Mouse (Mus musculus) heart, adult 2 months (tissue): ENCODE measurements at regions not wholly inside any gene's neighbourhood (a gene's known extent, or its start where the extent isn't known, plus 50 kb on each side); places are given as distances from the start of the nearest gene placed in this dataset.

Experiments used
- DNase-seq, 2 experiments: peaks; one replicate each; pipeline ENCODE4 v3.0.0; 2021
- H3K27ac ChIP-seq: fragments of 200-600 bp; 2 replicates; pipeline ENCODE4 v1.8.1; 2022
- H3K27me3 ChIP-seq: fragments of 200-500 bp; 2 replicates; pipeline ENCODE4 v1.6.1; 2012; ENCODE audit warnings: mild to moderate bottlenecking, low read length, inconsistent platforms, mixed read lengths; ENCODE audit not compliant: control insufficient read depth, insufficient read depth
- H3K36me3 ChIP-seq: fragments of 200-500 bp; 2 replicates; pipeline ENCODE4 v1.6.1; 2012; ENCODE audit warnings: low read length, inconsistent platforms; ENCODE audit not compliant: control insufficient read depth, insufficient read depth
- H3K4me1 ChIP-seq: fragments of 200-500 bp; 2 replicates; pipeline ENCODE4 v1.6.1; 2011; ENCODE audit warnings: low read length; ENCODE audit not compliant: control insufficient read depth, insufficient read depth
- H3K4me3 ChIP-seq: fragments of 200-600 bp; 2 replicates; pipeline ENCODE4 v1.8.1; 2022
- H3K79me2 ChIP-seq: fragments of 200-500 bp; replicated peaks from 2 replicates; pipeline ENCODE4 v1.6.1; 2012; ENCODE audit warnings: mild to moderate bottlenecking, inconsistent platforms, low read length, moderate library complexity, mixed read lengths; ENCODE audit not compliant: control insufficient read depth, insufficient read depth
- H3K9ac ChIP-seq: fragments of 200-500 bp; 2 replicates; pipeline ENCODE4 v1.6.1; 2012; ENCODE audit warnings: low read depth, mild to moderate bottlenecking, control low read depth, inconsistent platforms, low read length, mixed read lengths
- CTCF ChIP-seq: fragments of 200-600 bp; IDR thresholded peaks from 2 replicates; pipeline ENCODE4 v1.8.1; 2022; ENCODE audit warnings: antibody characterized with exemption, mild to moderate bottlenecking, moderate library complexity
- EP300 ChIP-seq: fragments of 200-500 bp; IDR thresholded peaks from 2 replicates; pipeline ENCODE4 v1.6.1; 2011; ENCODE audit warnings: low read depth, low read length, control low read depth; ENCODE audit not compliant: insufficient read depth
- POLR2A ChIP-seq: fragments of 200-500 bp; IDR thresholded peaks from 2 replicates; pipeline ENCODE4 v1.6.1; 2011; ENCODE audit warnings: mild to moderate bottlenecking, low read depth, low read length, control low read depth; ENCODE audit not compliant: insufficient read depth
- WGBS: fragments of 180-500 bp; shearing (Covaris S2); methylation state at CpG from one replicate; pipeline ENCODE4 v1.1.7; 2018; 5-methylcytosine and 5-hydroxymethylcytosine counted together
- intact Hi-C: fragments of 180-260 bp; cut with DNase I; formaldehyde crosslinking; loops from one replicate; pipeline ENCODE4 v1.15.1; 2025

DNA sequence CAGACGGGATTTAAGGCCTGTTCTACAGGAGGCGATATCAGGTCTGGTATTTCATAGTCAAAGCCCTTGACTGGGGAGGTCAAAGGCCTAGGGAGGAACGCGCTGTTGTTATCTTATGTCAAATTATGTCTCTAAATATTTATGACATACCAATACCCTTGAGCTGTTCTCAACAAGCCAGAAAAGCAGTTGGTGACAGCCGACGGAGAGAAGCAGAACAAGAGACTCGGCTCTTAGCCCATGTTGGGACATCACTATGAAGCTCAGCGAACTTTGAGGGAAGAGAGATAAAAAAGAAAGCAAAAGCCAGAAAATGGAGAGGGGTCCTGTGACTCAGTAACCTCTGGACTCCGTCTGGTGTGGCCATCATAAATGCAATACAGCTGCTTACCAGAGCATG lies 95.1 kb upstream of the Stx16 start:
- no peak overlapping the region for H3K4me3 ChIP-seq
- H3K27me3 ChIP-seq: no peaks in the 10 kb centered on the region
- 64% methylated on average over 9 of the region's 9 CpGs for WGBS
- no peaks in the 10 kb centered on the region for H3K79me2 ChIP-seq
- no peak overlapping the region for H3K27ac ChIP-seq
- no peak for DNase-seq
- no peak overlapping the region for H3K9ac ChIP-seq
- H3K36me3 ChIP-seq: no peaks in the 10 kb centered on the region
- no peak for TF ChIP-seq CTCF
- TF ChIP-seq EP300: no peak
- TF ChIP-seq POLR2A: no peak
- intact Hi-C loops: no loop called here
- H3K4me1 ChIP-seq: no peaks in the 10 kb centered on the region

DNA sequence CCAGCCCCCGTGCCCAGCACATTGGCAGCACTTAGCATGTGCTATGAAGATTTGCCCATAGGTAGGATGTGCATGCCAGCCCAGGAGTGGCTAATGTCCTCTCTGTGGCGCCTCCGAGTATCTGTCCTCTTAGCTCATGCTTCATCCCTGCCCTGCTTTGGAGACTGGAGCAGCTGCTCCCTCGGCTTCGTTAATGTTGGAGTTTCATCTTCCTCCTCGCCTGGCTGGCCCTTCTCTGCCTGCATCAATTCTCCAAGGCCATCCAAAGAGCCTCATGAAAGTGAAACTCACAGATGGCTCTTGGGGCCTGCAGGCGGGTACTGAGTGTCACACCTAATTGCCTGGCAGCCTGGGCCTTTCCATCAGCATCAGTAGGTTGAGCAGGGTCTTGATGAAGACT lies 88.6 kb upstream of the Stx16 start:
- no peak overlapping the region for H3K9ac ChIP-seq
- 79% methylated on average over 7 of the region's 7 CpGs for WGBS
- intact Hi-C loops: no loop called here
- H3K27me3 ChIP-seq: no peaks in the 10 kb centered on the region
- DNase-seq: no peak
- H3K36me3 ChIP-seq: no peaks in the 10 kb centered on the region
- no peaks in the 10 kb centered on the region for H3K79me2 ChIP-seq
- H3K4me1 ChIP-seq: no peaks in the 10 kb centered on the region
- H3K27ac ChIP-seq: no peak overlapping the region
- H3K4me3 ChIP-seq: no peak overlapping the region
- TF ChIP-seq POLR2A: no peak
- no peak for TF ChIP-seq EP300
- TF ChIP-seq CTCF: no peak

DNA sequence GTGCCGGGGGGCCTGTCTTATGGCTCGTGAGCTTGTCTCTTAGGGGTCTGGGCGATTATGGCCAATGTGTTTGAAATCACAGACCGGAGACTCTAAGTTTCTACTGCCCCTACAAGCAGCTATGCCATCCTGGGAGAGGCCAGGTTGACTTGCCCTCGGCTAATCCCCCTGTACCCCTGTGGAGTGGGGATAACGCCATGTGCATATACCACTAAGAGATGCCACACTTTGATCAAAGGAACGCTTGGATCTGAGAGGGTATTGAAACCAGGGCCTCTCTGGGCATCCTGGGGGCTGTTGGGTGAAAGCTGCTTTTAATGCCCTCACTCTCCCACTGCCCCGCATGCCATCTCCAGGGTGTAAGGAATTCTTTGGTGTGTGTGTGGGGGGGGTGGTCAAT lies 88.2 kb upstream of the Stx16 start:
- H3K9ac ChIP-seq: no peak overlapping the region
- no peak for TF ChIP-seq POLR2A
- no peak for TF ChIP-seq CTCF
- no peak for TF ChIP-seq EP300
- DNase-seq: no peak
- no peaks in the 10 kb centered on the region for H3K79me2 ChIP-seq
- no peaks in the 10 kb centered on the region for H3K27me3 ChIP-seq
- intact Hi-C loops: no loop called here
- no peak overlapping the region for H3K4me3 ChIP-seq
- no peak overlapping the region for H3K27ac ChIP-seq
- no peaks in the 10 kb centered on the region for H3K36me3 ChIP-seq
- 86% methylated on average over 8 of the region's 8 CpGs for WGBS
- no peaks in the 10 kb centered on the region for H3K4me1 ChIP-seq

DNA sequence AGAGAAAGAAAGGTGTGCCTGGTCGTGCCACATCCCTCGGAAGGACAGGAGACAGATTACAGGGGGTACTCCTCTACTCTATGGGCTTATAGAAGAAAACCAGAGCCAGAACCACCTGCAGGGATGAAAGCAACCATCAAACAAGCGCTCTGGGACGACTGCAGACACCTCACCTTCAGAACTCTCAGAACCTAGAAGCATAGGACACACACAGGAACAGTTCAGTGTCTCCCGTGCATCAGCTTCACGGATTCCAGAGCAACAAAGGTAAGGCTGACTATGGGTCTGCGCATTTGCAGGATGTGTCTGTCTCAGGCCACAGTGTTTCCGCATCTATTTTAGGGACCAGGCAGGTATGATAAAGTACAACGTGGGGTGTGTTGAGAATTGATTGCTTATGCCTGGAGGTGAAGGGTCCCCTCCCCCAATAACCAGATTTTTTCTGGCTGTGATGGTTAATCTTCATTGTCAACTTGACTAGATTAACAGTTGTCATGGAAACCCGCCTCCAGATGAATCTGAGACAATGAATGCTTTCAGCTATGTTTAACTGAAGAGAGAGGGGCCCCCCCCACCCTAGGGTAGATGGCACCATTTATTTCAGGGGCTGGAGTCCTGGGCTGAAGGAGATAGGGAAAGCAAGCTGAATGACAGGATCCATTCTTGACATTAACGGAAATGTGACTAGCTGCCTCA lies 87.3 kb upstream of the Stx16 start:
- Histone ChIP-seq H3K79me2 (no peaks in the 10 kb centered on the region), H3K4me1 (no peaks in the 10 kb centered on the region), H3K36me3 (no peaks in the 10 kb centered on the region), H3K27me3 (no peaks in the 10 kb centered on the region), H3K9ac (no peak overlapping the region), H3K4me3 (no peak overlapping the region), H3K27ac (no peak overlapping the region)
- 75% methylated on average over 11 of the region's 11 CpGs for WGBS
- DNase-seq: no peak
- TF ChIP-seq POLR2A (no peak), CTCF (no peak), EP300 (no peak)
- intact Hi-C loops: no loop called here

DNA sequence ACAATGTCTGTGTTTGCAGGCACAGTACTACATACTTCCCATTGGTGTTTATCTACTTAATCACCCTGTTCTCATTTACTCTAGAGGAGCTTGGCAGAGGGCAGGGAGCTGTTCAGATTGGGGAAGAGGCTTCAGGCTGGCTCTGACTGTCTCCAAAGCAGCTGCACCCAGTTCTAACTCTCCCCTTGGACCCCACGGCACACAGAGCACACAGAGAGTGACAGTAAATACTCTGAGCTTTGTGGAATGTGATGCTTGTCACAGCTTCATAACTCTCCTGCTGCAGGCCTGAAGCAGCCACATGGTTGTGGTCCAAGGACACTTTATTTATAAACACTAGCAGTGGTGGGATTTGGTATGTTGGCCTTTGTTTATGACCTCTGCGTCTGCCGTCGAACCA lies 85.4 kb upstream of the Stx16 start:
- no peak for DNase-seq
- intact Hi-C loops: no loop called here
- Histone ChIP-seq H3K36me3 (no peaks in the 10 kb centered on the region), H3K79me2 (no peaks in the 10 kb centered on the region), H3K4me3 (no peak overlapping the region), H3K27me3 (no peaks in the 10 kb centered on the region), H3K4me1 (no peaks in the 10 kb centered on the region), H3K27ac (no peak overlapping the region), H3K9ac (no peak overlapping the region)
- 81% methylated on average over 4 of the region's 4 CpGs for WGBS
- TF ChIP-seq CTCF (no peak), EP300 (no peak), POLR2A (no peak)

DNA sequence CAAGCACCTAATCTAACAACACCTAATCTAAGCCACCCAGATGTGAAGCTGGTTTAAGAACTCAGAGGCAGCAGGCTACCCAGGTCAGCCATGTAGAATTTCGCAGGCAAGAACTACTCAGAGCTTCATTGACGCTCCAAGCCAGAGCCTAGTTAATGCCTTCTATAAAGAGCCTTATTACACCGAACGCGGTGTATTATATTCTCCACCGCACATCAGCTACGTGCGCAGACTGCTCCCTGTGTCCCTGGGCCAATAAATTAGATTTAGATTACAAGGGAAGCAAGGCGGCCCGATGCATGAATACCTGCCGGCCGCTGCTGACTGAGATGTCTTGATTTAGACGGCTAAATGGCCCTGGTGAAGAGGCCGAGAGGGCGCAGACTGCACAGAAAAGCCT lies 84.7 kb upstream of the Stx16 start:
- H3K27me3 ChIP-seq: no peaks in the 10 kb centered on the region
- intact Hi-C loops: no loop called here
- no peak overlapping the region for H3K4me3 ChIP-seq
- WGBS: 95% methylated on average over 15 of the region's 15 CpGs
- H3K79me2 ChIP-seq: no peaks in the 10 kb centered on the region
- H3K36me3 ChIP-seq: no peaks in the 10 kb centered on the region
- no peak for DNase-seq
- TF ChIP-seq EP300: no peak
- no peak for TF ChIP-seq CTCF
- no peak for TF ChIP-seq POLR2A
- H3K9ac ChIP-seq: no peak overlapping the region
- no peaks in the 10 kb centered on the region for H3K4me1 ChIP-seq
- H3K27ac ChIP-seq: no peak overlapping the region

DNA sequence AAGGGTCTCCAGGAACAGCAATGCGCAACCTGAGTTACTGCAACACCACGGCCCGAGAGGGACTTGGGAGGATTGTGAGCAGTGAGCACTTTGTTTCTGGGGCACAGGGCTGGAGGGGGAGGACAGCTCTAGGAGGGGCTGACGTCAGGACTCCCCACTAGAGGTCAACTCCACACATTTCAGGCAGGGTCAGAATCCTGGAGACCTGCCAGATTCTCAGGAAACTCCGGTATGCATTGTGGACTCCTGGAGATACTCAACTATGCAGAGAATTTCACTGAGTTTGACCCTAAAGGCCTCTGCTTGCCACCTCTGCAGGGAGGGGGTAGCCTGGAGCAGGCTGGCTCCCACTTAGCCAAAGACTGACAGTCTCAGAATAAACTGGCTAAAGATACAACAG lies 84.1 kb upstream of the Stx16 start:
- TF ChIP-seq POLR2A (no peak), CTCF (no peak), EP300 (no peak)
- intact Hi-C loops: no loop called here
- H3K4me3 ChIP-seq: no peak overlapping the region
- H3K9ac ChIP-seq: no peak overlapping the region
- H3K27ac ChIP-seq: no peak overlapping the region
- whole genome bisulfite sequencing: 36% methylated on average over 5 of the region's 5 CpGs
- H3K27me3 ChIP-seq: no peaks in the 10 kb centered on the region
- no peaks in the 10 kb centered on the region for H3K4me1 ChIP-seq
- H3K36me3 ChIP-seq: no peaks in the 10 kb centered on the region
- no peaks in the 10 kb centered on the region for H3K79me2 ChIP-seq
- DNase-seq: no peak
